Mouse (Mus musculus) small intestine, adult 2 months (tissue): ENCODE measurements at regions not wholly inside any gene's neighbourhood (a gene's known extent, or its start where the extent isn't known, plus 50 kb on each side); places are given as distances from the start of the nearest gene placed in this dataset.

Experiments used
- H3K27ac ChIP-seq: fragments of 200-500 bp; 2 replicates; pipeline ENCODE4 v1.5.1; 2012; ENCODE audit warnings: low read depth, low read length, control low read depth, inconsistent platforms; ENCODE audit not compliant: insufficient read depth
- H3K27me3 ChIP-seq: fragments of 200-500 bp; 2 replicates; pipeline ENCODE4 v1.6.1; 2012; ENCODE audit warnings: mild to moderate bottlenecking, moderate library complexity, low read length, inconsistent platforms; ENCODE audit not compliant: control insufficient read depth, insufficient read depth
- H3K36me3 ChIP-seq: fragments of 200-500 bp; 2 replicates; pipeline ENCODE4 v1.6.1; 2012; ENCODE audit warnings: mild to moderate bottlenecking, low read length, control low read depth, inconsistent platforms; ENCODE audit not compliant: control insufficient read depth, insufficient read depth
- H3K4me1 ChIP-seq: fragments of 200-500 bp; 2 replicates; pipeline ENCODE4 v1.6.1; 2012; ENCODE audit warnings: low read length, inconsistent platforms, mixed read lengths; ENCODE audit not compliant: control insufficient read depth, insufficient read depth, insufficient read length
- H3K4me3 ChIP-seq: fragments of 200-500 bp; 2 replicates; pipeline ENCODE4 v1.5.1; 2012; ENCODE audit warnings: low read depth, mild to moderate bottlenecking, control low read depth, inconsistent platforms, low read length, moderate library complexity
- CTCF ChIP-seq: fragments of 200-500 bp; IDR thresholded peaks from 2 replicates; pipeline ENCODE4 v1.5.1; 2012; ENCODE audit warnings: low read depth, mild to moderate bottlenecking, control low read depth, inconsistent platforms, low read length, moderate library complexity, mixed read lengths; ENCODE audit not compliant: insufficient replicate concordance, insufficient read length; ENCODE audit errors: extremely low read depth
- POLR2A ChIP-seq: fragments of 200-500 bp; IDR thresholded peaks from 2 replicates; pipeline ENCODE4 v1.6.1; 2012; ENCODE audit warnings: low read depth, mild to moderate bottlenecking, control low read depth, inconsistent platforms, low read length, moderate library complexity
- WGBS: fragments of 180-500 bp; shearing (Covaris S2); methylation state at CpG from one replicate; pipeline ENCODE4 v1.1.7; 2018; 5-methylcytosine and 5-hydroxymethylcytosine counted together

GRCm38 (mm10) chr13:101824962-101825361 is 56.9 kb upstream of the Pik3r1 start:
- TF ChIP-seq CTCF (no peak), POLR2A (no peak)
- 89% methylated on average over 2 of the region's 2 CpGs for WGBS
- Histone ChIP-seq H3K4me1 (no peaks in the 10 kb centered on the region), H3K4me3 (no peak overlapping the region), H3K36me3 (no peaks in the 10 kb centered on the region), H3K27me3 (no peaks in the 10 kb centered on the region), H3K27ac (no peak overlapping the region)

DNA sequence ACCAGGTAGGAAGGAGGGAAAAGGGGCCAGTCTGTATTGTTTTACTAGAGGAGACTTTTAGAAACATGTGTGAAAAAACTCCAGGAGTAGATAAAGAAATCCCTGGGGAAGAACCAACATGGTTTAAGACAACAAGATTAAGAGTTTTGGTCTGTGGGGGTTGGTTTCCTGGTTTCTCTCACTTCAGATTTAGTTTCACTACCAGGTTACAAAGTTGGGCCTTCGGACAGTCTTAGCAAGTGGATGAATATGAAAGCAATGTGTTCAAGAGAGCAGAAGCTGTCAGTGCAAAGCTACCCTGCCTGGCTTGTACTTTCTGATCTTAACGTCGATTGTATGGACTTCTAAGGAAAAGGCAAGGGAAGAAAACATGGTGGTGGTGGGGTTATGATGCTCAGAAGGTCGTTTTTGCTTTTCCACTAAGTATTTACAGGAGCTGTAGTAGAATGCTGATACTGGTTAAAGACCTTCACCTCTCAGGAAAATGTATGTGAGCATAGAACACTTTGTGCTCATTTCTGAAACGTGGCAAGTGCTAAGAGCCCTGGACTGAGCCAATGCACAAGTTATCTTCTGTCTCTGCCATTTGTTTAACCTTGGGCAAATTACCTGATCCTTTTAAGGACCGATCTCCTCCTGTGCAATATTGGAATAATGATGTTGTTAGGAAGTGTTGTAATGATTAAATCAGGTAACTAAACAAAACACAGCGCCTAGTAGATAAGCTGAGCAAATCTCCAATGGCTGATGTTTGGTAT is 64.0 kb upstream of the Pik3r1 start:
- 39% methylated on average over 7 of the region's 7 CpGs for WGBS
- no peaks in the 10 kb centered on the region for H3K27me3 ChIP-seq
- H3K36me3 ChIP-seq: no peaks in the 10 kb centered on the region
- peaks cover 5% of the 10 kb centered on the region; the same call in 1 of the 2 replicates for H3K4me1 ChIP-seq
- H3K27ac ChIP-seq: no peak overlapping the region
- H3K4me3 ChIP-seq: no peak overlapping the region
- no peak for TF ChIP-seq POLR2A
- no peak for TF ChIP-seq CTCF

DNA sequence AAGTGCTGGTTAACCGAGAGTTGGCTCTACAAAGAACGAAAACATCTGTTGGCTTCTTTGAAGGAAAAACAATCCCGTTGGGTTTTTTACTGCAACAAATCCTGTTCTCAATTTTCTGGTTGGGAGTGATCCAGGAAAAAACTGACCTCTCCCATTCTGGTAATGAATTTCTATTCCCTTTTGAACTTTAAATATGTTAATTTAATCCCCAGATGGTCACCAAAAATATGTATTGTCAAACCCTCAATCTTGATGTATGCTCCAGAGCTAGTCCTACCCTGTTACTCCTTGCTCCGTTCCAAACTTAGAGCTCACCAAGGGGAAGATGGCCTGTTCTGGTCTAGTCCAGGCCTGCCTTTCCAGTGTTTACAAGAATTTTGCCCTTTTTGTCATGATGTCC is 66.5 kb upstream of the Pik3r1 start:
- H3K27me3 ChIP-seq: no peaks in the 10 kb centered on the region
- no peaks in the 10 kb centered on the region for H3K36me3 ChIP-seq
- TF ChIP-seq POLR2A: no peak
- TF ChIP-seq CTCF: no peak
- H3K4me3 ChIP-seq: no peak overlapping the region
- H3K27ac ChIP-seq: no peak overlapping the region
- peaks cover 5% of the 10 kb centered on the region; the same call in 1 of the 2 replicates for H3K4me1 ChIP-seq
- WGBS: 82% methylated on average over 4 of the region's 4 CpGs

DNA sequence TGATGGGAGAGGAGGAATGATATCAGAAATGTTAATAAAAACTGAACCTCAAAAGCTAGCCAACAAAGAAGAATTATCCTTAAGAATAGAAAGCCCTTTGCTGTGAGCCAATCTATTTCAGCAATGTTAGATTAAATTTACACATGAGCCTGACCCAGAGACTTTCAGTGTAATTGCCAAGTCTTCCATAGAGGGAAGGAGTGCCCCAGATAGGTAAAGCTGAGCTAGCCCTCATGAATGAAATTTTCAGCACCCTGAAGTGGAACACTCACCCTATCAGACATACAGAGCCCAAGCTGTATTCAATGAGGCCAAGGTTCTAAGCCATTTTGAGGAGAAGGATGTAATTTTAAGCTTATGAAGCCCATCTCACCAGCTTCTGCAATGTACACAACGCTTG is 69.0 kb upstream of the Pik3r1 start:
- TF ChIP-seq CTCF (no peak), POLR2A (no peak)
- Histone ChIP-seq H3K4me3 (no peak overlapping the region), H3K4me1 (peaks cover 5% of the 10 kb centered on the region; the same call in 1 of the 2 replicates), H3K36me3 (no peaks in the 10 kb centered on the region), H3K27me3 (no peaks in the 10 kb centered on the region), H3K27ac (no peak overlapping the region)
- WGBS: 84% methylated on average over 1 of the region's 1 CpGs

DNA sequence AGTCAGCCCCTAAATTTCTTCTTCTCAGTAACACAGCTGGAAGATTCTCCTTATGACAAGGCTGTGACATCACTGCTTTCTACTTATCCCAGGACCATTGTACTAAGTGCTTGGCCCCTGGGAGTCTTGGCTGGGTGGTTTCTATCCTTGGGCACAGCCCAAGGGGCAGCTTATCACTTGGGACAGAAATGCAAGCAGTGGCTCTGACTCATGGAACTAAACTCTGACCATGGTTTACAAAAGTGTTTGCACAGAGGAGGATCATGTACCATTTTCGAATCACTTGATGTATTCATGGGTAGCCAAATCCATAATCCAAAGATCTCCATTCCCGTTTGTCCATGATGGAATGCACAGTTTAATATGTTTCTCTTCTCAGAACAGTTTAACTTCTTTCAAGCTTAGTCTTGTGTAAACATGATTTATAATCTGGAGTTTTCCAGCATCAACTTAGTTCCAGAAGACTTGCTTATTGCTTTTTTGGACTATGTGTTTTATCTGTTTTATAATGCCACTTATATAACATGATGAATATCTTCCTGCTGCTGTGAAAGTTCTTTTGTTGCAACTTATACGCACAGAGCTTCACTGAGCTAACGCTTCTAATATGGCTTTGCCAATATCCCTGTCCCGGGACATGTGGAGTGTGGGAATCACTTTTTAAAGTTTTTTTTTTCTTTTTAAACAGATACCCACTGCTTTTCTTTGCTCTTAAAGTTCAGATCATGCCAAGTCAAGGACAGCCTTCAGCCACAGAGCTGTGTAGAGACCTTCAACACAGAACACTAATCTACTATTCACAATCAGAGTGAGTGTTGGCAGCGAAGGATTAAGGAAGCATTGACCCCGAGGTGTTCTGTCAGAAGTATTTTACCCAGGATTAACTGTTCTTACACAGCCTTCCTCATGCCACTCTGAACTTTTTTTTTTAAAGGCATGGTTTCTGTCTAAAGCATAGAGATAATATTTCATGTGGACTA is 76.7 kb upstream of the Pik3r1 start:
- H3K4me3 ChIP-seq: no peak overlapping the region
- no peaks in the 10 kb centered on the region for H3K27me3 ChIP-seq
- WGBS: 67% methylated on average over 7 of the region's 7 CpGs
- TF ChIP-seq CTCF (no peak), POLR2A (no peak)
- H3K4me1 ChIP-seq: no peaks in the 10 kb centered on the region
- no peak overlapping the region for H3K27ac ChIP-seq
- H3K36me3 ChIP-seq: no peaks in the 10 kb centered on the region

- no peaks in the 10 kb centered on the region for H3K27me3 ChIP-seq
- WGBS: 83% methylated on average over 3 of the region's 3 CpGs
- H3K36me3 ChIP-seq: no peaks in the 10 kb centered on the region
- H3K4me3 ChIP-seq: no peak overlapping the region
- no peak for TF ChIP-seq CTCF
- no peak for TF ChIP-seq POLR2A
- no peak overlapping the region for H3K27ac ChIP-seq
- no peaks in the 10 kb centered on the region for H3K4me1 ChIP-seq
These were observed 78.0 kb upstream of the Pik3r1 start for GRCm38 (mm10) chr13:101846016-101846415.
